Mouse (Mus musculus) adrenal gland, adult (tissue): ENCODE results near the gene Mettl18.
"Not testable (repeated sequence)": the region's sequence is repeated elsewhere in the genome, so short reads cannot be mapped to it uniquely, and the experiment has no call there.

Source experiments
- DNase-seq, 2 experiments: peaks; one replicate each; pipeline ENCODE4 v3.0.0; 2022 to 2023; ENCODE audit warnings: low spot score in 1 of 2; ENCODE audit not compliant: inconsistent age in 2 of 2

Gene Mettl18

GRCm38 (mm10) chr1:163994721-163995608 is at the start of gene Mettl18, which contains the start of gene BC055324:
Mettl18 (plus strand) TSS chr1:163994889.
BC055324 (minus strand) TSS chr1:163994796.
- DNase-seq, result peak; percentile 90 to 97

GRCm38 (mm10) chr1:163953396-163953795 is 41.3 kb upstream of the Mettl18 start:
- DNase-seq, result no peak

- DNase-seq, result no peak
Measured at GRCm38 (mm10) chr1:163958036-163958435, 36.7 kb upstream of the Mettl18 start.

GRCm38 (mm10) chr1:163964008-163964689 is 30.5 kb upstream of the Mettl18 start:
- no peak for DNase-seq

- no peak for DNase-seq
Measured at GRCm38 (mm10) chr1:163974471-163974870, 20.2 kb upstream of the Mettl18 start.

GRCm38 (mm10) chr1:163975088-163975487 is 19.6 kb upstream of the Mettl18 start:
- DNase-seq, result no peak

- DNase-seq, result no peak
Measured at GRCm38 (mm10) chr1:163976515-163976914, 18.2 kb upstream of the Mettl18 start.

- DNase-seq, result no peak
Measured at GRCm38 (mm10) chr1:163992371-163992770, 2.3 kb upstream of the Mettl18 start.

- DNase-seq, result no peak
Measured at GRCm38 (mm10) chr1:163994173-163994720, 442 bp upstream of the Mettl18 start.

- no peak for DNase-seq
Measured at GRCm38 (mm10) chr1:163995609-163995913, 872 bp downstream of the Mettl18 start.

- DNase-seq, result no peak
Measured at GRCm38 (mm10) chr1:164001831-164002452, 7.3 kb downstream of the Mettl18 start.

GRCm38 (mm10) chr1:164004311-164004710 is 9.6 kb downstream of the Mettl18 start:
- no peak for DNase-seq

GRCm38 (mm10) chr1:164009235-164009634 is 14.5 kb downstream of the Mettl18 start:
- peak in 1 of 2 experiments; percentile 59 for DNase-seq

- DNase-seq, result no peak
Measured at GRCm38 (mm10) chr1:164014616-164015015, 19.9 kb downstream of the Mettl18 start.

GRCm38 (mm10) chr1:164018221-164018896 is 23.7 kb downstream of the Mettl18 start:
- no peak for DNase-seq

GRCm38 (mm10) chr1:164019789-164020188 is 25.1 kb downstream of the Mettl18 start:
- DNase-seq, result no peak

GRCm38 (mm10) chr1:164020746-164021145 is 26.1 kb downstream of the Mettl18 start:
- not testable (repeated sequence) for DNase-seq

GRCm38 (mm10) chr1:164022106-164022505 is 27.4 kb downstream of the Mettl18 start:
- not testable (repeated sequence) for DNase-seq

- DNase-seq, result no peak
Measured at GRCm38 (mm10) chr1:164025685-164026084, 31.0 kb downstream of the Mettl18 start.

GRCm38 (mm10) chr1:164027416-164027815 is 32.7 kb downstream of the Mettl18 start:
- peak in 1 of 2 experiments; percentile 46 for DNase-seq
